Mouse (Mus musculus) lung, embryonic 15.5 days (tissue): ENCODE data around the gene 4930544G11Rik. TPM values are rescaled to one million over a fixed set of nuclear protein-coding genes. Genes with fewer than 3 reads are reported as not detected.

ENCODE experiments used
- ATAC-seq: fragments of 200-750 bp; cut with Nextera tagmentation; 2 replicates; pipeline ENCODE4 v1.8.0; 2017; ENCODE audit warnings: moderate number of reproducible peaks, borderline replicate concordance; ENCODE audit not compliant: low FRiP score, low TSS enrichment; ENCODE audit errors: extremely low read depth
- H3K27ac ChIP-seq: fragments of 300-500 bp; sonication (generic); 2 replicates; pipeline ENCODE4 v1.5.1; 2015; ENCODE audit warnings: moderate library complexity, mild to moderate bottlenecking, inconsistent platforms
- H3K27me3 ChIP-seq: fragments of 300-500 bp; sonication (generic); 2 replicates; pipeline ENCODE4 v1.6.1; 2015; ENCODE audit warnings: inconsistent platforms
- H3K36me3 ChIP-seq: fragments of 300-500 bp; sonication (generic); 2 replicates; pipeline ENCODE4 v1.6.1; 2015; ENCODE audit warnings: inconsistent platforms
- H3K4me1 ChIP-seq: fragments of 300-500 bp; sonication (generic); 2 replicates; pipeline ENCODE4 v1.6.1; 2015; ENCODE audit warnings: inconsistent platforms
- H3K4me2 ChIP-seq: fragments of 300-500 bp; sonication (generic); 2 replicates; pipeline ENCODE4 v1.6.1; 2015; ENCODE audit warnings: inconsistent platforms, mild to moderate bottlenecking, moderate library complexity
- H3K4me3 ChIP-seq: fragments of 300-500 bp; sonication (generic); 2 replicates; pipeline ENCODE4 v1.5.1; 2015; ENCODE audit warnings: mild to moderate bottlenecking, inconsistent platforms
- H3K9ac ChIP-seq: fragments of 300-500 bp; sonication (generic); 2 replicates; pipeline ENCODE4 v1.6.1; 2015; ENCODE audit warnings: inconsistent platforms
- H3K9me3 ChIP-seq: fragments of 300-500 bp; sonication (generic); 2 replicates; pipeline ENCODE4 v1.6.1; 2016; ENCODE audit warnings: inconsistent platforms
- WGBS: fragments of 180-500 bp; shearing (Covaris S2); methylation state at CpG from one replicate; pipeline ENCODE4 v1.1.7; 2015; 5-methylcytosine and 5-hydroxymethylcytosine counted together
- polyA plus RNA-seq: library from polyadenylated mRNA; unstranded; fragments of >200 nt; fragmentation: Nextera tagmentation; extraction: Ambion mirVana; gene quantifications from 2 replicates; pipeline ENCODE4 v1.2.1, GENCODE M21; 2015

The 4930544G11Rik gene
- polyA plus RNA-seq, 1 experiment from 2014 or later = not detected

- H3K27ac ChIP-seq = no peak overlapping the region
- 62% methylated on average over 6 of the region's 6 CpGs for WGBS
- H3K4me2 ChIP-seq = no peak overlapping the region
- H3K27me3 ChIP-seq = no peaks in the 10 kb centered on the region
- H3K4me1 ChIP-seq = no peaks in the 10 kb centered on the region
- H3K9me3 ChIP-seq = no peaks in the 10 kb centered on the region
- no peak overlapping the region for H3K4me3 ChIP-seq
- no peak overlapping the region for H3K9ac ChIP-seq
- H3K36me3 ChIP-seq = no peaks in the 10 kb centered on the region
- no peak for ATAC-seq
Observed at GRCm38 (mm10) chr6:65969386-65970111, 17.1 kb downstream of the 4930544G11Rik start.

- Histone ChIP-seq H3K27me3 (no peaks in the 10 kb centered on the region), H3K36me3 (no peaks in the 10 kb centered on the region), H3K4me3 (no peak overlapping the region), H3K4me1 (no peaks in the 10 kb centered on the region), H3K4me2 (no peak overlapping the region), H3K9ac (no peak overlapping the region), H3K27ac (no peak overlapping the region), H3K9me3 (no peaks in the 10 kb centered on the region)
- ATAC-seq = no peak
- WGBS = 74% methylated on average over 9 of the region's 9 CpGs
Observed at GRCm38 (mm10) chr6:65970410-65970809, 18.0 kb downstream of the 4930544G11Rik start.

GRCm38 (mm10) chr6:65992081-65992480 is 39.7 kb downstream of the 4930544G11Rik start:
- H3K27me3 ChIP-seq = no peaks in the 10 kb centered on the region
- H3K9ac ChIP-seq = no peak overlapping the region
- ATAC-seq = no peak
- no peak overlapping the region for H3K4me2 ChIP-seq
- H3K27ac ChIP-seq = no peak overlapping the region
- no peaks in the 10 kb centered on the region for H3K4me1 ChIP-seq
- 48% methylated on average over 3 of the region's 3 CpGs for WGBS
- no peak overlapping the region for H3K4me3 ChIP-seq
- no peaks in the 10 kb centered on the region for H3K36me3 ChIP-seq
- H3K9me3 ChIP-seq = no peaks in the 10 kb centered on the region

GRCm38 (mm10) chr6:65998343-65998742 is 45.9 kb downstream of the 4930544G11Rik start:
- Histone ChIP-seq H3K27ac (no peak overlapping the region), H3K27me3 (no peaks in the 10 kb centered on the region), H3K36me3 (no peaks in the 10 kb centered on the region), H3K9ac (no peak overlapping the region), H3K4me2 (no peak overlapping the region), H3K4me1 (no peaks in the 10 kb centered on the region), H3K4me3 (no peak overlapping the region), H3K9me3 (no peaks in the 10 kb centered on the region)
- ATAC-seq = no peak

Other genes starting within 250 kb of the 4930544G11Rik start
- gene Prdm5, start 173.6 kb upstream of the 4930544G11Rik start, polyA plus RNA-seq = 24.5 and 24.9 TPM in 2 replicates